Mouse (Mus musculus): Measurements from ENCODE around the gene Olfr632.
A peak's percentile ranks its signal among the peaks of the same experiment; 100 is the strongest.
"Not testable (repeated sequence)": the region's sequence is repeated elsewhere in the genome, so short reads cannot be mapped to it uniquely, and the experiment has no call there.

Gene Olfr632

GRCm38 (mm10) chr7:103934264-103934663, at the start of gene Olfr632:
Olfr632 (plus strand) TSS chr7:103934347.
- no peak for DNase-seq (ENCODE audit: low spot score)

GRCm38 (mm10) chr7:103886152-103886551, 48.0 kb upstream of the Olfr632 start, which contains the start of gene Olfr66:
Olfr66 (minus strand) TSS chr7:103886252.
- no peak for DNase-seq (ENCODE audit: low spot score)

GRCm38 (mm10) chr7:103894385-103894784, 39.8 kb upstream of the Olfr632 start, which contains the start of gene Olfr64:
Olfr64 (minus strand) TSS chr7:103894485.
- no peak for DNase-seq (ENCODE audit: low spot score)

- no peak for DNase-seq (ENCODE audit: low spot score)
Measured at GRCm38 (mm10) chr7:103903187-103903586, 31.0 kb upstream of the Olfr632 start, which contains the start of gene Olfr65. Olfr65 (plus strand) TSS chr7:103903487.

GRCm38 (mm10) chr7:103910047-103910446, 24.1 kb upstream of the Olfr632 start:
- DNase-seq (ENCODE audit: low spot score) = peak; percentile 89

GRCm38 (mm10) chr7:103912969-103913511, 21.1 kb upstream of the Olfr632 start:
- peak; percentile 83 for DNase-seq (ENCODE audit: low spot score)

GRCm38 (mm10) chr7:103915338-103915737, 18.8 kb upstream of the Olfr632 start:
- DNase-seq (ENCODE audit: low spot score) = peak; percentile 54

- no peak for DNase-seq (ENCODE audit: low spot score)
Measured at GRCm38 (mm10) chr7:103928525-103928924, 5.6 kb upstream of the Olfr632 start, which contains the start of gene Olfr631. Olfr631 (plus strand) TSS chr7:103928825.

GRCm38 (mm10) chr7:103942730-103943129, 8.6 kb downstream of the Olfr632 start:
- peak; percentile 77 for DNase-seq (ENCODE audit: low spot score)

- no peak for DNase-seq (ENCODE audit: low spot score)
Measured at GRCm38 (mm10) chr7:103944137-103944536, 10.0 kb downstream of the Olfr632 start, which contains the start of gene Olfr633. Olfr633 (plus strand) TSS chr7:103944437.

- not testable (repeated sequence) for DNase-seq (ENCODE audit: low spot score)
Measured at GRCm38 (mm10) chr7:103966873-103967272, 32.7 kb downstream of the Olfr632 start.

GRCm38 (mm10) chr7:103970852-103971251, 36.7 kb downstream of the Olfr632 start, which contains the start of gene Olfr635:
Olfr635 (plus strand) TSS chr7:103971152.
- no peak for DNase-seq (ENCODE audit: low spot score)

GRCm38 (mm10) chr7:103971782-103972181, 37.6 kb downstream of the Olfr632 start:
- DNase-seq (ENCODE audit: low spot score) = no peak
